Mouse (Mus musculus): ENCODE results near the gene Cyp2u1.

Cyp2u1 gene

DNA sequence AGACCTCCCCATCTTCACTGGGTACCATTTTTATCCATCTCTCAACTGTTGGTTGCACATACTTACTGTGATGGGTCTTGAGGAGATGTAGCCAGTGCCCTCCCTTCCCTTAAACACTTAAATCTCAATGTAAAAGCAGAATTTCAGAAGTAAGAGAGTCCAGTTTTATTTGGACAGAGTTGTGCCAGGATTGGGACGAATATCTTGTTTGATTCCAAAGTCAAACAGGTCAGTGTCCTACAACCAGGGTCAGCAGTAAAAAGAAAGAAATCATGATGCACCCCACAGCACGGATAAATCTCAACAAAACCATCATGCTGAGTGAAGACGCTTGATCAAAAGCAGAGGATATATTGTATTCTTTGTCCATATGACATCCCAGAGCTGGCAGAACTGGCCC lies 4.8 kb upstream of the Cyp2u1 start:
- DNase-seq (ENCODE audit: inconsistent age in 2 of 2, low spot score in 1 of 2): no peak

DNA sequence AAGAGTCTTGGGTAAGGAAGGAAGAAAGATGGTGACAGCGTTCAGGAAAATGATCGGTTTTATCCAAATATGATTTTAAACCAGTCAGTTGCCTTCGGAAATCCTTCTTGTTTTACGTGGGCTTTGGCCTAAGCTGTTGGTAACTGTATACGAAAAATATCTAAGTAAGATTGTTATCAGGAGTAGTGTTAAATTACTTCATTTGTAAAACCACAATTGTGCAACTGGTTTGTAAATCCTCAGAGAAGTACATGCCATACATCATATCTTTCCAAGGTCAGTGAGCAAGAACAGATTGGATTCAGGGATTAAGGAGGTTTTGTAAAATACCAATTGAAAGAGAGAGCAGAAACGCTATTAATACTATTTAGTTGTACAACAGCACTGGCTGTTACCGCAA lies 3.2 kb upstream of the Cyp2u1 start:
- DNase-seq (ENCODE audit: inconsistent age in 2 of 2, low spot score in 1 of 2): no peak

DNA sequence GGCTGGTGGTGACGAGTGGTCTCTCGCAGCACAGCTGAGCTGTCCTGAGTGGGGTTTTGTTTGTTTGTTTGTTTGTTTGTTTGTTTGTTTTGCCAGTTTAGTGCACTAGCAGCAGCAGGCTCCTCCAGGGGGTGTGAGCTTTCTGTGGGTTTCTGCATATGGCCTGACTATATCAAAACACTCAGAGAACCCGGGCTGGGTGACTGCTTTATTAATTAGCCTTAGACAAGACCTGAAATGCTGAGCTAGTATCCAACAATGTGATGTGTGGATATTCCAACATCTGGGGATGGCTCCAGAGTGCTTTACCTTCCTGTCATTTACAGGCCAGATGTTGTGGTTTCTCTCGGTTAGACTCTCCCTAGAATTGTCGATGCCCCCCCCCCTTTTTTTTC lies 290 bp upstream of the Cyp2u1 start:
- no peak for DNase-seq (ENCODE audit: inconsistent age in 2 of 2, low spot score in 1 of 2)

DNA sequence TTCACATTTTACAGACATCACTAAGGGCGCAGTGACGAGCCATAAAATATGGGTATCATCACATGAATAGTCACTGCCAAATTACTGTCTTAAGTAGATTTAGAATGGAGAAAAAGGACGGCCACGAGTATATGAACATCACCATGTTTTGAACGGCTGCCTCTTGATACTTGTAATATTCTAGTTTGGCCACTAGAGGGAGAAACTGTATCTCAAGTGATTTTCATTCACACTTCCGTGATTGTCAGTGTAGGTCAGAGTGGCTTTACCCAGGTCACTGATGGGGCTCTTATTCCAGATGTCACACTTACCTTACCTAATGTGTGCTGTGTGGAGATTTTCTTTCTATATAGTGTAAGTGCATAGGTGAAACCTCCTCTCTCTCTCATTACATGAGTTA lies 3.1 kb downstream of the Cyp2u1 start:
- peak in 1 of 2 experiments; percentile 69 for DNase-seq (ENCODE audit: inconsistent age in 2 of 2, low spot score in 1 of 2)

DNA sequence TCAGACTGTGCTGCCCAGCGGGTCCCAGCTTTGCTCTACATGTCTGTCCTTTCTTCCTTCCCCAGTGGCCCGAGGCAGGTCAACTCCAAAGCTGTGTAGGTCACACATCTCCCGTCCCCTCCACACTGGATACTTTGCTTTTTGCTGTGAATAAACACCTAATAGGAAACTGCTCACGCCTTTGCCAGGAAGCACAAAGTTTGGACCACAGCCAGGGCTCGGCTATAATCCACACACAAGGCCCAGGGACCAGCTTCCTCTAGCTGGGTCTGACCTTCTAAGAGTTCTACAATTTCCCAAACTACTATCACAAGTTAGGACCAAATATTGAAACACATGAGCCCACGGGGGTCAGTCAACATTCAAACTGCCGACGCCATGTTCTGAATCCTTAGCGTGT lies 3.9 kb downstream of the Cyp2u1 start:
- no peak for DNase-seq (ENCODE audit: inconsistent age in 2 of 2, low spot score in 1 of 2)

DNA sequence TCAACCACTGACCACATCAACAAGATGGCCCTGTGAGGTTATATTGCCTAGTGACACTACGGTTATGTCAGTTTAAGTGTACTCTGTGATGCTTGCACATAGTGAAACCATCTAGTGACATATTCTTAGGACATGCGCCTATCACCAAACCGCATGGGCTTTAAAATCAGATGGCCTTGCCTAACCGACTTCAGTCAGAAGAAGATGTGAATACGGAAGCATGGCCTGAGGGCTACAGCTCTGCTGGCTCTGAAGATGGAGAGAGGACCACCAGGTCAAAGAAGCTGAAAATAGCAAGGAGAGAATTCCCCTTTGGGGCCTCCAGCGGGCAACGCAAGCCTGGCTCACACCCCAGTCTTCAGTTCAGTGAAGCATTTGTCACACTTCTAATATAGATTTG lies 6.1 kb downstream of the Cyp2u1 start:
- no peak for DNase-seq (ENCODE audit: inconsistent age in 2 of 2, low spot score in 1 of 2)

DNA sequence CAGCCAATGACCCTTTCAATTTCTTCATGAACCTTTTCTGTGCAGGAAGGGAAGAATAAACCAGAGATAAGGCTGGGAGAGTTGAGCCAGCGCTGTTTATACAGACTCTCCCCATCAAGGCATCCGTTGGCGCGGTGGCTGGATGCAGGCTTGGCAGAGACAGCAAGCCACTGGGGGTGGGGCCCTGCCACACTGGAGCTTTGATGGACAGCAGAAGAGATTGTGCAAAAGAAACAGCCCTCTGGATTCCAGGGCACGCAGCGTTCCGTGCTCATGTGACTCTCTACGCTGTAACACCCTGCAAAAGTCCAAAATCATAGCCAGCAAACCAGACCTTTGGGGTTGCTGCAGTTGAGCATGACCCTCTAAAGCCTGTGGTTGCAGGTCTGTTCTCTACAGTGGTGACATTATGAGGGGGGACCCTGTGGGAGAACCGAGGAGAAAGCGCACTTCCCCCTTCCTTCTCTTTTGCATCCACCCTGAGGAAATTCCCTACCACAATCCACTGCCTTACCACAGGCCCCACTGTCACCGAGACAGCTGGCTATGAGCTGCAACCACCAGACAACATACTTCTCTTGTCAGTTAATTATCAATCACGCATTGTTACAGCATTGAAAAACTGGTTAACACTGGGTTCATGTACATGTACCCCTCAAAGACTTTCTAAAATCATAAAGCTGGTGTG lies 7.4 kb downstream of the Cyp2u1 start:
- DNase-seq (ENCODE audit: inconsistent age in 2 of 2, low spot score in 1 of 2): no peak

DNA sequence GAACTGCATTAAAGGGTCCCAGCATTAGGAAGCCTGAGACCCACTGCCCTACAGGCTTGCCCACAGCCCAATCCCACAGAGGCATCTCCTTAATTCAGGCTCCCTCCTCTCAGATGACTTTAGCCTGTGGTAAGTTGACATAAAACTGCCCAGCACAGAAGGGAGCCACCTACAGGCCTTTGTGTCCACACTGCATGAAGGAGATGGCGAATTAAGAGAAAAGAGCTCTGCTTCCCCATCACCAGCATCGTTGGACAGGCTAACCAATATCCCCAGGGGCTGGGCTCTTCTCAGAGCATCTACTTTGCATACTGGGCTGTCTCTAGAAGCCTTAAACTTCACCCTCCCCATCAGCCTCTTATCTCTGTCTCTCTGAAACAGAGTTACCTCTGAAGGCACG lies 8.5 kb downstream of the Cyp2u1 start:
- DNase-seq (ENCODE audit: inconsistent age in 2 of 2, low spot score in 1 of 2): peak in 1 of 2 experiments; percentile 46

DNA sequence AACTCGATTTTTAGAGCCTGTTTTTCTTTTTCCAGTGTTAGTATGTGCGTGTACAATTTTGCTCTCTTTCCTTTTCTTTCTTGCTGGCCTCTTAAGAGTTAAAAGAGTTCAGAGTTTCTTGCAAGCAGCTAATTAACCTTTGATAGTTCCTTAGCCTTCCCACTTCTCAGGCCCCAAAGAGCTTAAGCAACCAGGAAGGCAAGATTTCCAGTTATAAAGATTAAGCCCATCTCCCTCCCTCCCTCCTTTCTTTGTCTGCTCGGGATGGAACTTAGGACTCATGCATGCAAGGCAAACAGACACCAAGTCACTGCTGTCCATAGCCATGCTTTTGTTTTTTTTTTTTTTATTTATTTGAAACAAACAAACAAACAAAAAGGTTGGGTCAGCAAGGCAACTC lies 10.1 kb downstream of the Cyp2u1 start:
- DNase-seq (ENCODE audit: inconsistent age in 2 of 2, low spot score in 1 of 2): no peak

DNA sequence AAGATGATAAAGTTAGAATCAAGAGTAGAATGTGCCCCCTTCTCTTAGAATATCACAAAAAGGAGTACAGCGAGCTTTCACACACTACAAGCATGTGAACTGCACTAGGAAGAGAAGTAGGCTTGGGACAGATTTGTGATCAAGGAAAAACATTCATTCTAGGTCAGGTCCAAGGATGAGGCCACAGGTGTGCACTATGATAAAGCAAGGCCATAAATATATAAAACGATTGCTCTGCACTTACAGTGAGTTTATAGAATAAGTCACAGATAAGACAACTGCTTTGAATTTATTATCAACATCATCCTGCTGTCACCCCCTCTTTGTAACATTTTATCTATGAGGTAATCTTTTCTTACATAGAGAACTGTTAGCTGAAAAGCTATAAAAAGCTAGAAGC lies 10.7 kb downstream of the Cyp2u1 start:
- DNase-seq (ENCODE audit: inconsistent age in 2 of 2, low spot score in 1 of 2): no peak

DNA sequence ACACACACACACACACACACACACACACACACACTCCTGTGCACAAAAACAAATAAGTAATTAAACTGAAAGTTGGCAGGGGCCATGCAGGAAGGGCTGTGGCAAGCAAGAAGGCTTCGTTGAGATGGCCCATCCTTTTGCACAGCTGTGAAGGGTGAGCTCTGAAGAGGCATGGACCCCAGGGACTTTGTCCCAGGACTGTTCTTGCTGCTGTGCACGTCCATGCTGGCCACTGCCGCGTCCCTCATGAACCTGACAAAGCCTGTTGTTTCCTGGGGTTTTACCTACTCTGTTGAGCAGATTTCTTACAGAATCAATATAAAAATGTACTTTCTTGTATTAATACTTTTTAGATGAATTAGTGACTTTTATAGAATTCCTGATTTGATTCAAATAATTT lies 11.1 kb downstream of the Cyp2u1 start:
- no peak for DNase-seq (ENCODE audit: inconsistent age in 2 of 2, low spot score in 1 of 2)

DNA sequence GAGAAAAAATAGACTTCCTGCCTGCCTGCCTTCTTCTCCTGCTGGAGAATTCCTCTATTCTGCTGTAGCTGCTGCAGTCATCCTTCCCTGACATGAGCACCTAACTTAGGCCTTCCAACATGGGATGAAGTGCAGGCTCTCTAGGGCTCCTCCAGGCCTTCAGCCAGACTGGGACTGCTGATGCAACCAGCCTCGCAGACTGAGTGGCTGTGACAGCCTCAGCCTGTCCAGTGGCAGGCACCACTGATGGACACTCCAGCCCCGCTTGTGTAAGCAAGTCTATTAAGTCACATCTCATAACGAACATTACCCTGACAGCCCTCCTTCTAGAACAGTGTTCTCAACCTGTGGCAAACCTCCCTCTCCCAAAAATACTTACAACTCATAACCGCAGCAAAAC lies 28.9 kb downstream of the Cyp2u1 start:
- no peak for DNase-seq (ENCODE audit: inconsistent age in 2 of 2, low spot score in 1 of 2)

DNA sequence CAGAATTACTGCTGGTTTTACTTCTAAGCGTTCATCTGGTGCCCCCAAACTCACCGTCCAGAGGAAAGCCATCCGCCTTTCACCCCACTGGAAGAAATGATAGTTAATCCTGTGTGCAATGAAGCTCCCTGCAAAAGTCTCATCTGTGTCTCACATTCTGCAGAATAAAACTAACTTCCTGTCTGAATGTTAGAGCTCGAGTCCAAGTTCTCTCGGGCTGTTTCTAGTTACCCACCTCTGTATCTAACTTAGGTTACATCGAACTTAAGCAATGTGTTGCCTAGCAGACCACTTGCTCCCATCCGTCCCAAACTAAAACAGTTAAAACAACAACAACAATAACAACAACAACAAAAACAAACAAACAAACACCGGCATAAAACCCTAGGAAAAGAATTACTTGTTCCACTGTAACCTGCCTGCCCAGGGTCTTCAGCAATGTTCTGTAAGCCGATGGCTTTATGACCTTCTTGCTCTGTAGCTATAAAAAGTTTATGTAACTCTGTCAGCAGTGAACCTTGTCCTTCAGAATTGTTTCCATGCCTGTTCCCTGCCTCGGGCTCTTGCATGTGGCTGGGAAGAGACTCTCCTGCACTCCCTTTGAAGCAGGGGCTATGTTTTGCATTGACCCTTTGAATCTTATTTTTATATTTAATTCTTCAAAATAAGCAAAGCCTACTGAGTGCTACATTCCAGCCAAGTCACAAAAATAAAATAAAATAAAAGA lies 30.5 kb downstream of the Cyp2u1 start:
- peak in 1 of 2 experiments; percentile 65 for DNase-seq (ENCODE audit: inconsistent age in 2 of 2, low spot score in 1 of 2)

DNA sequence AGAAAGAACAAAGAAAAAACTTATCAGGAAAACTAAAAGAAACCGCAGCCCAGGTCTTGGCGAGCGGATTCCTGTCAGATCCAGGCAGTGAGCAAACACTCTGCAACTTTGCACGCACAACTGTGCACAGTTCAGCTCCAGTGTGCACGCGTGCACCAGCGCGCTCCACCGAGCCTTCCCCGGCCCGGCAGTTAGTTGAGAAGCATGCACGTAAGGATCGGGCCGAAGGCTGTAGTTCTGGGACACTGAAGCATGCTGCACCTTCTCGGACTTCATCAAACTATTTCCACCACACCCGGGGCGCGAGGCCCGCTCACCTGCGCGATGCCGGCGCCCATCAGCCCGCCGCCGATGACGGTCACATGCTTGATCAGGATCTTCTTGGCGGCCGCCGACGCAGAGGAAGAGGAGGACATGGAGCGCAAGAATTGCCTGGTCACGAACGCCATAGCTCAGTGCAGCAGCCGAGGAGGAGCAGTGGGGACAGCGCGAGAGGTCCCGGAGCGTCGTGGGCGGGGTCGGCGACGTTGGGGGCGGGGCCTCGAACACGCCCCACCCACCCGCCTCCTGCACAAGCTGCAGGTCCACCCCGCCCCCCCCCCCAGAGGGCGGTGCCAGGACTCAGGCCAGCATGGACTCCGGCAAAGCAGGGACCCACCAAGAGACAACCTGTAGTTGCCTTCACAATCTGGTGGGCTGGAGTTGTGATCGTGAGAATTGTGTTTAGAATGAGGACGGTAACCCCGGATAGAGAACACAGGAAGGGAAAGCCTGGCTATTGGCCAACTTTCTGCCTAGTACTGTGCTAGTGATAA lies 31.3 kb downstream of the Cyp2u1 start, which contains the start of gene Hadh:
Hadh (minus strand) TSS at position 543 of the 815 bp plus-strand sequence.
- peak; percentile 91 to 96 for DNase-seq (ENCODE audit: inconsistent age in 2 of 2, low spot score in 1 of 2)

DNA sequence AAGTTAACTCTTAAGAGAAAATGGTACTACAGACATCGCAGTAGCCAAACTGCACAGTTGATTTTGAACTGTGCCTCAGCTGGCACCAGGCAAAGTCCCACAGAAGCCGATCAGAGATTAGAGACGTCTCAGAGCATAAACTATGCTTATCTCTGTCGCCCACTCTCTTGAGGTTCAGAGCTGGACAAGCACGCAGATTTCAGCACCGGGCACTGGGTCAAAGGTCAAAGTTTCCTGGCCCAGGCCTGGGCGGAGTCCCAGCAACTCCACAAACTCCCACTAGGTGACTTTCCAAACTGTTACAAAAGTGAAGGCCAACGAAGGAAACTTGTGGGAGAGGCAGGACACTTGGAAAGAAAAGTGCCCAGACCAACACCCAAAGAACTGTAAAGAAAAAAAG lies 31.9 kb downstream of the Cyp2u1 start:
- peak; percentile 76 to 92 for DNase-seq (ENCODE audit: inconsistent age in 2 of 2, low spot score in 1 of 2)

DNA sequence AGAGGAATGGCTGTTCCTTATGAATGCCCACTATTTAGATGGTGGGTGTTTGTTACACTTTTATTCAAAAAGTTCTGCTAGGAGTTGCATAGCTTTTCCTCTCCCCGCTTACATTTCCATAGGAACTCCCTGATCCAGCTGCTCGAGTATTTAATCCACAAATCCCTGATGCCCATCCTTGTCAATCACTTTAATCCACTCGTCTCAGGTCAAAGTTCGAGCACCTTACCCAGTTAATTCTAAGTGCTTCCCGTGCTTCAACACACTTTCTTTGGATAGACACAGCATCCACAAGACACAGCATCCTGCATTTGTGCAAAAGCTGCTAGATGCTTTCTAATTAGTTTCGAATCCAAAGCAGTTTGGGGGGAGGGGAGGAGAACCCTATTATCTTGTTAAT lies 32.6 kb downstream of the Cyp2u1 start:
- no peak for DNase-seq (ENCODE audit: inconsistent age in 2 of 2, low spot score in 1 of 2)

DNA sequence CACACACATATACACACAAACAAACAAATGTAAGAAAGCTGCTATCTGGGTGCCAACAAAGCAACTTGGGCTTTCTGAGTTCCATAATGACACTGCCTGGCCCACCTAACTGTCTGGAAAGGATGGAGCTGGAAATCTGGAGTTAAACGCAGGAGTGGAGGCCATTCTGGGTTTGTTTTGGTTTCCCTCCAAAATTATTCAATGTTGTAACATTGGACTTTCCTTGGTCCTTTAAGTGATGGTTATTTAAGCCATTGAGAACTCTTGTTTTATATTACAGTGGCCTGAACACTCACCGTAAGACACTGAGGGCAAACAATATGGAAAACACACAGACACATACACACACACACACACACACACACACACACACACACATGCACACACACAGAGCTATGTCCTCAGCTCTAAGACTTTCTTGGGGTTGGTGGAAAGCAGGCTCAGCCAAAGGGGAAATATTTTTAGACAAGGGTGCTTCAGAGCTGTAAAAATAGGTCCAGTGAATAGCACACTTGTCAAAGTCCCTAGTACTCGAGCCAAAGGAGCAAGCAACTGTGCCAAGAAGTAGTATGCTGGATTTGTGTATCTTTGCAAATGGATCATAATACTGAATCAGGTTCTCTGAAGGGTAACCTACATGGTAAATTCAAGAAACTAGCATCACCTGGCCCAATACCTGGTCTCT lies 36.5 kb downstream of the Cyp2u1 start:
- DNase-seq (ENCODE audit: inconsistent age in 2 of 2, low spot score in 1 of 2): no peak

DNA sequence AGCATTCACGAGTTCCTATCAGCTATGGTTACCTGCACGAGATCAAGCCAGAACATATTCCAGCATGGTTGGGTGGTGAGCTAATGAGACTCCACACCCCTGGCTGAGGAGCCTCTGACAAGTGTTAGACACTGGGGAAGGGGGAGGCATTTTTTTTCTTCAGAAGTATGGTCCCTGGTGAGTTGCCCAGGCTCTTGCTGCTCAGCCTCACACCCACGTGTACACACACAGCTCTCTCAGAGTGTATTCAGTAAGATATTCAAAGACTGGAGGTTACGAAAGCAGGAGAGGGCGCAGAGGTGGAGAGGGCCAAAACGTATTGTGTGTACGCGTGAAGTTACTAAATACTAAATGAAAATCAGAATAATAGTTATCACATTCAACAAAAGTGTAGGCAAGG lies 37.5 kb downstream of the Cyp2u1 start:
- DNase-seq (ENCODE audit: inconsistent age in 2 of 2, low spot score in 1 of 2): no peak

DNA sequence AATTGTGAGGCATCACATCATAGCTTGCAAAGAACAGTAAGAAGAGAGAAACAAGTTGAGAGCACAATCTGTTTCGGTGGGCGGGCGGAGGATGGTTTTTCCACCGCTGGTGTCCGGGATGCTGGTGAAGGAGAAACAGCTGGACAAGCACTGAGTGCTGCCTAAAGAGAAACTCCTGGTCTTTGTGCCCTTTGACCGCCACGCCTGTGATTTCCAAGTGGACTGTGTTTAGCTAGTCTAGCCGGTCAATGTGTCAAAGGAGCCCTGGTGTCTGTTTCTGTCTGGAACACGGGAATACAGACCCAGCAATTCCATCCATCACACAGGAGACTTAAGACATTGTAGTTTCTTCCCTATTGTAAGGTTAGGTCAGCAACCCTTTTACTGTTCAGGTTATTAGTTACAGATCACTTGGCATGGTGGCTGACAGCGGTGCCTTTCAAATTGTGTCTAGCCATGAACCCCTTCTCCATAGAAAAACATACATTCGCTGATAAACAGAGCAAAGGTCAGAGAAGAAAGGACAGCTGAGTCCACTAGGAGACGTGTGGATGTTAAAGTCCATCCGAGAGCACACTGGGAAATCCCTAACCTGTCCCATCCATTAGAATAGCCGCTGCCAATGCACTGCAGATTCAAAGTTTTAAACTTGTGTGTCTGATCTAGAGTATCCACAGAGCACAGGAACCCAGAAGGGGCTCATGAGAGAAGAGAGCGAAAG lies 39.1 kb downstream of the Cyp2u1 start:
- no peak for DNase-seq (ENCODE audit: inconsistent age in 2 of 2, low spot score in 1 of 2)

DNA sequence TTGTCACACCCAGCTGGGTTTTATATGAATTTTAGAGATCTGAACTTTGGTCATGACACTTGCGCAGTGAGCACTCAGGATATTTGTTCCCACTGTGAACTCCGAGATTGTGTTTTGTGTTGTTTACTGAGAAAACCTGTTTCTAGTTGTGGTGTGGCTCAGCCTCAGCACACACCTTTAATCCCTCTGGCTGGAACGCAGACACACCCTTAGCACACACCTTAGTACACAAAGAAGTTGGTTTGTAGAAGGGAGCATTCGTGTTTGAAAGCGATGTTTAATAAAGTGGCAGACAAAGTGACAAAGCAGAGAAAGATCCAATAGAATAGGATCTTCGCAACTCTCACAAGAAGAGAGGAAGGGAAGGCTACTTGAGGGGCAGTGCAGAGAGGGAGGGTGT lies 42.6 kb downstream of the Cyp2u1 start:
- no peak for DNase-seq (ENCODE audit: inconsistent age in 2 of 2, low spot score in 1 of 2)
